Mouse (Mus musculus): ENCODE results near the gene Ccdc189. TPM values are rescaled to one million over a fixed set of nuclear protein-coding genes. Genes with fewer than 3 reads are reported as not detected.

Gene Ccdc189
- polyA plus RNA-seq, 1 experiment from 2014 or later: 7.4 TPM

GRCm38 (mm10) chr7:127560580-127560979, 27.8 kb downstream of the Ccdc189 start:
- H3K4me3 ChIP-seq (replicated peaks): no peak overlapping the region
- no peak overlapping the region for H3K9ac ChIP-seq (replicated peaks)
- 91% methylated on average over 11 of the region's 11 CpGs for WGBS
- H3K4me1 ChIP-seq: 0 out of 2 replicates have a peak, but pooled peaks cover 7% of the 10 kb centered on the region
- ATAC-seq (ENCODE audit: low FRiP score): no peak
- no peak overlapping the region for H3K4me2 ChIP-seq
- no peaks in the 10 kb centered on the region for H3K9me3 ChIP-seq (replicated peaks)
- peaks cover 67% of the 10 kb centered on the region for H3K36me3 ChIP-seq
- H3K27me3 ChIP-seq (replicated peaks): no peaks in the 10 kb centered on the region
- no peak overlapping the region for H3K27ac ChIP-seq (replicated peaks)

GRCm38 (mm10) chr7:127551558-127551957, 36.8 kb downstream of the Ccdc189 start:
- no peaks in the 10 kb centered on the region for H3K4me1 ChIP-seq
- WGBS: 98% methylated on average over 8 of the region's 8 CpGs
- H3K36me3 ChIP-seq: peaks cover 67% of the 10 kb centered on the region
- ATAC-seq (ENCODE audit: low FRiP score): no peak
- H3K9ac ChIP-seq (replicated peaks): no peak overlapping the region
- no peak overlapping the region for H3K4me3 ChIP-seq (replicated peaks)
- H3K27ac ChIP-seq (replicated peaks): no peak overlapping the region
- H3K27me3 ChIP-seq (replicated peaks): no peaks in the 10 kb centered on the region
- no peak overlapping the region for H3K4me2 ChIP-seq
- H3K9me3 ChIP-seq (replicated peaks): no peaks in the 10 kb centered on the region

DNA sequence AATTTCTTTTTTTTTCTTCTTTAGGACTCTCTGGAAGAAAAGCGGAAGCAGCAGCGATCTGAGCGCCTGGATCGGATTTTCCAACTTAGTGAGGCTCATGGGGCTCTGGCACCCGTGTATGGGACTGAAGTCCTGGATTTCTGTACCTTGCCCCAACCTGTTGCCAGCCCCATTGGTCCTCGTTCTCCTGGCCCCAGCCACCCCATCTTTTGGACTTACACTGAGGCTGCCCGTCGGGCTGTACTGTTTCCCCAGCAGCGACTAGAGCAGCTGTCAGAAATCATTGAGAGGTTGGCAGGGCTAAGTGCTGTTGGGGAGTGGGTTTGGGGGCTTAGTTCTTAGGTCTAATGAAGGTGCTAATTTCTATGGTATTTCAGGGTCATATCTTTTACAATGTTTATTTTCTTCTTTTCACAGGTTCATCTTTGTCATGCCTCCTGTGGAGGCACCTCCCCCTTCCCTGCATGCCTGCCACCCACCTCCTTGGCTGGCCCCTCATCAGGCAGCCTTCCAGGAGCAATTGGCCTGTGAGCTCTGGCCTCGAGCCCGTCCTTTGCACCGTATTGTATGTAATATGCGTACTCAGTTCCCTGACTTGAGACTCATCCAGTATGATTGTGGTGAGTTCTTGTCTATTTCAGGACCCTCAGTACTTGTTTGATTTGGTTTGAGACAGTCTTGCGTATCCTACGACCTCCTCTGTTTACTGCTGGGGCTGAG, 39.1 kb downstream of the Ccdc189 start:
- WGBS: 84% methylated on average over 15 of the region's 15 CpGs
- no peak for ATAC-seq (ENCODE audit: low FRiP score)

DNA sequence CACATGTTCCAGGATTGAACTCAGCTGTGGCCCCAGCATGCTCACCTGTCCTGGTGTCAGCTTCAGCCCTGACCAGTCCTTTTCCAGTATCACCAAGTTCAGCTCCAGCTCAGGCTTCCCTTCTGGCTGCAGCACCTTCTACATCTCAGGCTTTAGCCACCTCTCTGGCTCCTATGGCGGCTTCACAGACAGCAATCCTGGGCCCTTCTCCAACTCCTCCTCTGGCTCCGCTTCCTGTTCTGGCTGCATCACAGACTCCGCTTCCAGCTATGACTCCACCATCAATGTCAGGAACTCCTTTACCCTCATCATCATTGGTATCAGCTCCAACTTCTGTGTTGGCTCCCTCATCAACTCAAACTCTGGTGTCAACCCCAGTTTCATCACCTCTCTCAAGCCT, 46.7 kb downstream of the Ccdc189 start:
- H3K9me3 ChIP-seq (replicated peaks): no peaks in the 10 kb centered on the region
- H3K36me3 ChIP-seq: peaks cover 83% of the 10 kb centered on the region
- no peak overlapping the region for H3K4me2 ChIP-seq
- no peak overlapping the region for H3K4me3 ChIP-seq (replicated peaks)
- WGBS: 100% methylated on average over 3 of the region's 3 CpGs
- H3K4me1 ChIP-seq: peaks cover 12% of the 10 kb centered on the region
- H3K27me3 ChIP-seq (replicated peaks): no peaks in the 10 kb centered on the region
- H3K9ac ChIP-seq (replicated peaks): no peak overlapping the region
- ATAC-seq (ENCODE audit: low FRiP score): no peak
- no peak overlapping the region for H3K27ac ChIP-seq (replicated peaks)

More for the DNA sequence above, 39.1 kb downstream of the Ccdc189 start:
- Histone ChIP-seq H3K27ac (replicated peaks) (no peak overlapping the region), H3K36me3 (peaks cover 65% of the 10 kb centered on the region), H3K9ac (replicated peaks) (no peak overlapping the region), H3K9me3 (replicated peaks) (no peaks in the 10 kb centered on the region), H3K4me2 (no peak overlapping the region), H3K4me3 (replicated peaks) (no peak overlapping the region), H3K4me1 (peaks cover 12% of the 10 kb centered on the region), H3K27me3 (replicated peaks) (no peaks in the 10 kb centered on the region)

Other genes starting within 250 kb of the Ccdc189 start
- 17.4 and 17.8 TPM in 2 replicates for gene Zfp768, start 243.0 kb downstream of the Ccdc189 start, polyA plus RNA-seq (2015; fragmentation: Nextera tagmentation; extraction: Ambion mirVana)
- gene Zfp747, start 212.5 kb downstream of the Ccdc189 start, polyA plus RNA-seq (2015; fragmentation: Nextera tagmentation; extraction: Ambion mirVana): 8.1 and 8.5 TPM in 2 replicates
- gene 9130019O22Rik, start 201.4 kb downstream of the Ccdc189 start, polyA plus RNA-seq (2015; fragmentation: Nextera tagmentation; extraction: Ambion mirVana): 4.4 and 4.8 TPM in 2 replicates
- 5.0 and 5.2 TPM in 2 replicates for gene E430018J23Rik, start 195.0 kb downstream of the Ccdc189 start, polyA plus RNA-seq (2015; fragmentation: Nextera tagmentation; extraction: Ambion mirVana)
- gene Zfp764, start 181.8 kb downstream of the Ccdc189 start, polyA plus RNA-seq (2015; fragmentation: Nextera tagmentation; extraction: Ambion mirVana): 4.2 and 6.3 TPM in 2 replicates
- gene Zfp688, start 166.5 kb downstream of the Ccdc189 start, polyA plus RNA-seq (2015; fragmentation: Nextera tagmentation; extraction: Ambion mirVana): 29.2 and 30.6 TPM in 2 replicates
- gene Zfp689, start 139.4 kb downstream of the Ccdc189 start, polyA plus RNA-seq (2015; fragmentation: Nextera tagmentation; extraction: Ambion mirVana): 13.4 TPM in 2 replicates
- 35.9 and 37.5 TPM in 2 replicates for gene Prr14, start 129.0 kb downstream of the Ccdc189 start, polyA plus RNA-seq (2015; fragmentation: Nextera tagmentation; extraction: Ambion mirVana)
- 10.7 and 12.2 TPM in 2 replicates for gene Fbrs, start 109.4 kb downstream of the Ccdc189 start, polyA plus RNA-seq (2015; fragmentation: Nextera tagmentation; extraction: Ambion mirVana)
- 46.7 and 48.3 TPM in 2 replicates for gene Srcap, start 76.6 kb downstream of the Ccdc189 start, polyA plus RNA-seq (2015; fragmentation: Nextera tagmentation; extraction: Ambion mirVana)
- 13.3 and 14.7 TPM in 2 replicates for gene Gm42715, start 69.0 kb downstream of the Ccdc189 start, polyA plus RNA-seq (2015; fragmentation: Nextera tagmentation; extraction: Ambion mirVana)
- 6.9 and 7.3 TPM in 2 replicates for gene Tmem265, start 27.2 kb downstream of the Ccdc189 start, polyA plus RNA-seq (2015; fragmentation: Nextera tagmentation; extraction: Ambion mirVana)
- gene Phkg2, start 15.3 kb downstream of the Ccdc189 start, polyA plus RNA-seq (2015; fragmentation: Nextera tagmentation; extraction: Ambion mirVana): 57.4 and 60.6 TPM in 2 replicates
- 37.9 and 38.5 TPM in 2 replicates for gene Rnf40, start 172 bp upstream of the Ccdc189 start, polyA plus RNA-seq (2015; fragmentation: Nextera tagmentation; extraction: Ambion mirVana)
- 14.5 and 15.8 TPM in 2 replicates for gene Zfp629, start 27.2 kb upstream of the Ccdc189 start, polyA plus RNA-seq (2015; fragmentation: Nextera tagmentation; extraction: Ambion mirVana)
- gene Bcl7c, start 120.3 kb upstream of the Ccdc189 start, polyA plus RNA-seq (2015; fragmentation: Nextera tagmentation; extraction: Ambion mirVana): 49.5 and 62.9 TPM in 2 replicates
- gene Ctf1, start 124.1 kb upstream of the Ccdc189 start, polyA plus RNA-seq (2015; fragmentation: Nextera tagmentation; extraction: Ambion mirVana): 3.6 and 6.2 TPM in 2 replicates
- 0.09 and 0.13 TPM in 2 replicates for gene Ctf2, start 143.6 kb upstream of the Ccdc189 start, polyA plus RNA-seq (2015; fragmentation: Nextera tagmentation; extraction: Ambion mirVana)
- gene Fbxl19, start 155.9 kb upstream of the Ccdc189 start, polyA plus RNA-seq (2015; fragmentation: Nextera tagmentation; extraction: Ambion mirVana): 6.9 and 8.7 TPM in 2 replicates
- 8.6 and 13.5 TPM in 2 replicates for gene Orai3, start 181.2 kb upstream of the Ccdc189 start, polyA plus RNA-seq (2015; fragmentation: Nextera tagmentation; extraction: Ambion mirVana)
- gene Setd1a, start 188.1 kb upstream of the Ccdc189 start, polyA plus RNA-seq (2015; fragmentation: Nextera tagmentation; extraction: Ambion mirVana): 17.8 and 19.5 TPM in 2 replicates
- gene Gm49388, start 197.0 kb upstream of the Ccdc189 start, polyA plus RNA-seq (2015; fragmentation: Nextera tagmentation; extraction: Ambion mirVana): not detected in 2 replicates
- 9.8 and 11.6 TPM in 2 replicates for gene Hsd3b7, start 212.0 kb upstream of the Ccdc189 start, polyA plus RNA-seq (2015; fragmentation: Nextera tagmentation; extraction: Ambion mirVana)
- gene Stx4a, start 235.7 kb upstream of the Ccdc189 start, polyA plus RNA-seq (2015; fragmentation: Nextera tagmentation; extraction: Ambion mirVana): 20.2 and 25.4 TPM in 2 replicates
- 66.0 and 70.8 TPM in 2 replicates for gene Stx1b, start 236.0 kb upstream of the Ccdc189 start, polyA plus RNA-seq (2015; fragmentation: Nextera tagmentation; extraction: Ambion mirVana)

Measured in neural tube, embryonic 15.5 days (tissue).